13 mouse cellular contexts compared by ENCODE assay signal in the genomic region with DNA sequence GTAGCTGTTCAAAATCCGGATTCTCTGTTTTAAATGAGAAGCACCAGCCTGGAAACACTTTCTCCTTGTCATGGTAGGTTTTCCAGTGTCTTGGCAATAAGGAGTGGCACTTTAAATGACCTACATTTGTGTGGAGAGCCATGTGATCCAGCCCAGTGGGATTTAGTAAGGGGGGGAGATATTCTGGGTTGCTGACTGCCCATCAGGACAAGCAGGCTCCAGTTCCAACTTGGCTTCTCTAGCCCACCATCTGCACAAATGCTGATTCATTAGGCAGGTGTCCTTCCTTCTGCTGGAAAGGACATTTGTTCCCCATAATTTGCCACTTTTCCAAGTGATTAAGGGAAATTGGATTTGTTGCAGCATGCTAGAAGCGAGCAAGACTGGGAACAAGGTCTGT.
DNase-seq lines count a peak whose midpoint lies in the region; ATAC-seq lines count a peak whose summit lies in the region.
"Had no signal": no experiment of that assay in that cellular context is flagged by ENCODE, and none has a peak within 500 bp of the region (broad histone marks: within the 10 kb centered on the region; RNA-seq: fewer than 3 reads in every experiment).

No protein-coding gene starts in this region.

- H3K9me3 ChIP-seq in hindbrain, embryonic 15.5 days, result no peaks in the 10 kb centered on the region
- H3K9me3 ChIP-seq in hindbrain, embryonic 12.5 days (replicated peaks), result no peaks in the 10 kb centered on the region
- H3K9me3 ChIP-seq: embryonic facial prominence, embryonic 15.5 days; heart, embryonic 15.5 days; lung, embryonic 15.5 days had no signal

- no peak overlapping the region for H3K27ac ChIP-seq in hindbrain, embryonic 15.5 days (replicated peaks)
- H3K27ac ChIP-seq in hindbrain, embryonic 12.5 days, result no peak overlapping the region
- H3K27ac ChIP-seq: embryonic facial prominence, embryonic 15.5 days; heart, embryonic 15.5 days; lung, embryonic 15.5 days had no signal

- WGBS in hindbrain, embryonic 15.5 days, result 68% methylated on average over 2 of the region's 2 CpGs
- WGBS in hindbrain, embryonic 12.5 days, result 86% methylated on average over 2 of the region's 2 CpGs

- H3K36me3 ChIP-seq in hindbrain, embryonic 15.5 days, result no peaks in the 10 kb centered on the region
- H3K36me3 ChIP-seq in hindbrain, embryonic 12.5 days, result no peaks in the 10 kb centered on the region
- H3K36me3 ChIP-seq: embryonic facial prominence, embryonic 15.5 days; heart, embryonic 15.5 days; lung, embryonic 15.5 days had no signal

- no peak overlapping the region for H3K9ac ChIP-seq in hindbrain, embryonic 15.5 days
- no peak overlapping the region for H3K9ac ChIP-seq in hindbrain, embryonic 12.5 days
- H3K9ac ChIP-seq: embryonic facial prominence, embryonic 15.5 days; heart, embryonic 15.5 days; lung, embryonic 15.5 days had no signal

- H3K4me1 ChIP-seq in hindbrain, embryonic 15.5 days (replicated peaks), result peaks cover 16% of the 10 kb centered on the region; the same call in 1 of the 2 replicates
- H3K4me1 ChIP-seq in hindbrain, embryonic 12.5 days, result 0 out of 2 replicates have a peak, but pooled peaks cover 11% of the 10 kb centered on the region
- H3K4me1 ChIP-seq: heart, embryonic 15.5 days; lung, embryonic 15.5 days had no signal

- H3K4me3 ChIP-seq in hindbrain, embryonic 15.5 days, result no peak overlapping the region
- H3K4me3 ChIP-seq in hindbrain, embryonic 12.5 days, result no peak overlapping the region
- H3K4me3 ChIP-seq: embryonic facial prominence, embryonic 15.5 days; heart, embryonic 15.5 days; lung, embryonic 15.5 days had no signal

- ATAC-seq in hindbrain, embryonic 15.5 days (ENCODE audit: low FRiP score, low read depth), result peak; percentile 48; the same call in 1 of the 2 replicates
- no peak for ATAC-seq in hindbrain, embryonic 12.5 days (ENCODE audit: low FRiP score)
- ATAC-seq: inflammation-experienced regulatory T-cells, adult 6 months; Patski had no signal

- no peaks in the 10 kb centered on the region for H3K27me3 ChIP-seq in hindbrain, embryonic 15.5 days
- no peaks in the 10 kb centered on the region for H3K27me3 ChIP-seq in hindbrain, embryonic 12.5 days
- H3K27me3 ChIP-seq: embryonic facial prominence, embryonic 15.5 days; heart, embryonic 15.5 days; lung, embryonic 15.5 days; Patski had no signal

- DNase-seq in brain, embryonic 18.5 days (ENCODE audit: low read depth, low spot score), result peak; percentile 56
- DNase-seq in cerebellum, adult 9-10 months, result peak; percentile 97
- DNase-seq in layer of hippocampus, adult 9-11 months, result peak; percentile 52
- no peak for DNase-seq in kidney, postnatal 36 days
- DNase-seq in right cerebral cortex, adult 2 months (ENCODE audit: low spot score in 2 of 2), result no peak
- DNase-seq: kidney, postnatal 10 days had no signal

- no peak overlapping the region for H3K4me2 ChIP-seq in hindbrain, embryonic 15.5 days
- no peak overlapping the region for H3K4me2 ChIP-seq in hindbrain, embryonic 12.5 days (replicated peaks)
- H3K4me2 ChIP-seq: embryonic facial prominence, embryonic 15.5 days; heart, embryonic 15.5 days; lung, embryonic 15.5 days had no signal

Comparison
In these comparisons a context has a peak if more than half of its experiments do, and no peak if none do; other contexts are left out.
1. DNase-seq: peak in brain, embryonic 18.5 days (single experiment), cerebellum, adult 9-10 months (single experiment) and layer of hippocampus, adult 9-11 months (single experiment); none in kidney, postnatal 36 days (0 of 2) and right cerebral cortex, adult 2 months (0 of 2).